Mouse (Mus musculus): ENCODE measurements at regions not wholly inside any gene's neighbourhood (a gene's known extent, or its start where the extent isn't known, plus 50 kb on each side); places are given as distances from the start of the nearest gene placed in this dataset.

DNA sequence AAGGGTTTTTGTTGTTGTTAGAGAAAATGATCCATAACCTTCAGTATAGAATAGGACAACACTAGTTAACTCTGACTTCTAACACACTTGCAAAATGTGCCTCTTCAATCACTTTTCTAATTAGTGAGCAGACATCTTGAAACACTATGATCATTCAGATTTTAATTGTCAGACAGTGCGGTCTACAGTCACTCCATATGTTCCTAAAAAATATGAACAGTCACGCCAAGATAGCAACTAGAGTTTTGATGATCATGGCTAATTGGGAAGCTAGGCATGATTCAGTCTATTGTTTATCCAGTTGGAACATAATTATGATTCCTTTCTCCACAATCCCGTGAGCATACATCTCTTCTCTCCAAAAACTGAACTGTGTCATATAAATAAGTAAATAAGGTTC is 372.1 kb downstream of the Fam198b start:
- no peak for DNase-seq (ENCODE audit: low read depth)

DNA sequence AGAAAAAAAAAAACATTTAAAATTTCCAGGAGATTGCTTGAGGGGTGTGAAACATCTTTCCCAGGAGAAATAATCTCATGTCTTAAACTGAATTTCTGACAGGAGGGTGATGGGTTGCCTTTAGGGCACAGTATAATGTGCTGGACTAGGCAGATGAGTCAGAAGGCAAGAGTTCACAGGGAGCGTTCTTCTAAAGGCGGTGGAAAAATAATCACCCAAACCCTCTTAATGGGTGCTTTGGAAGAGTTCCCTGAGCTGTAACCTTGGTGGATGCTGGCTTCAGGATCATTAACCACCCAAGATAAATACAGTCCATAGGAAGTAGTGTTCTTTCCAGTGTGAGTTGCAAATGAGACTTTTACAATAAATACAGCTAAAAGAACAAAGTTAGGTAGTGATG is 378.8 kb downstream of the Fam198b start:
- DNase-seq (ENCODE audit: low read depth), result no peak

DNA sequence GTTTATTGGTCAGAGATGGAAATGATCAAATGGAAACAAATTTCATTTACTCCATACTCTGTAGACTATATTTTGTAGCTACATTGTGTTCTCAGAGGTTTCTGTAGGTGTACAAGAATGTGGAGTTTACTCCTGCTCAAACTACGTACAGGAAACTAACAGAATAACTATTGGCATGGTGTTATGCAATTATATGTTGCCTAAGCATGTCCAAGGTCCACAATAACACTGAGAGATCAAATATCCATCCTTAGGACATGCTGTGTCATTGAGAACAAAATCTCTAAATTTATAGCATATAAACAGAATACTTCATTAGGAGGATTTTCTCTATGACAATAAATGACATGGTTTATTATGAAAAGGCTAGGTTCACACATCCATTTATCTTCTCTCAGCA is 400.3 kb downstream of the Fam198b start:
- no peak for DNase-seq (ENCODE audit: low read depth)

DNA sequence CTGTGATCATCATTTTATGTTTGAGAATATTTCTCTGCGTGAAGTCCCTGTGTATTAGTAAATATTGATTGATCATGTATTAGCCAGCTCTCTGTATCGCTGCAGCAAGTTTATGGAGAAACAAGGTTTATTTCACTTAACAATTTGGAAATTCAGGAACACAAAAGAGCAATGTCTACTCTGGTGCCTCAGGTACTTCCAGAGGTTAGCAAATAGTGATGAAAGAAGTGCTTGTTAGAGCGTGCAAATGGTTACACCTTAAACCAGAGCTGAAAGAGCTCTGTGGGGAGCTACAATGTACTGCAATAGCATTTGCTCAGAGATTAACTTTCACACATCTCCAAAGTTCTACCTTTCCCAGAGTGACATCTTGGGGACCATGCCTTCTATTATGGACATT is 400.9 kb downstream of the Fam198b start:
- DNase-seq (ENCODE audit: low read depth), result no peak

DNA sequence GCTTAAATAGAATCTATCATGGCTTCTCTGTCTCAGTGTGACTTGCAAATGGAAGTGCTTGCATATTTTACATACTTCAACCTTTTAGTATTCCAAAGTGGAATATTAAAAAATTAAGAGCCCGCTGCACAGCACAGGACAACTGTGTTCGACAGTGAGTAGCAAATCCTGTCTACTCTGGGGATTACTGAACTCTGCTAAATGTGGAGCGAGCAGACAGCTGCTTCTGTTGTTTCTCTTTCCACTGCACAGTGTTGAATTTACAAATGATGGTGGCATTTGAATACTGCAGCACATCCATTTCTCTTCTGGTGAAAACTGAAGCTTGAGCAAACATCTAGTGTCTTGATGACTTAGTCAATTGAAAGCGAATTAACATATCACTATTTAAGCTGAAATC is 409.2 kb downstream of the Fam198b start:
- no peak for DNase-seq (ENCODE audit: low read depth)

DNA sequence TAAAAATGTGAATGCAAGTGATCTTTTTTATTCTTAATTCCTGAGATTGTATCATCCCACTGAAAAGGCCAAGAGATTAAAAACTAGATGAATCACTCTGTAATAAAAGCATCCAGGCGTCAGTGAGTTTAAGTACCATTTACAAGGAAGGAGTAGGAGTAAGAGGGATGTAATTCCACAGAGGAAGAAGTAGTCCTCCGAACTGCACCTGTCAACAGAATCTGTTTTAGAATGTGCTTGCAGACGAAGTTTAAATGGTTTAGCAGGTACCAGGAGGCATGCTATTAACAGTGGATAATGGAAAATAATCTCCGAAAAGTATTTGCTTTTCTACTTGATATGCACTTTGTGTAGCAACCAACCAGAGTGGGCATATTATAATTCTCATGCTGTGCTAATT is 423.3 kb downstream of the Fam198b start:
- DNase-seq (ENCODE audit: low read depth), result no peak

- DNase-seq (ENCODE audit: low read depth), result no peak
These were observed 425.6 kb downstream of the Fam198b start for GRCm38 (mm10) chr3:80309931-80310330.

DNA sequence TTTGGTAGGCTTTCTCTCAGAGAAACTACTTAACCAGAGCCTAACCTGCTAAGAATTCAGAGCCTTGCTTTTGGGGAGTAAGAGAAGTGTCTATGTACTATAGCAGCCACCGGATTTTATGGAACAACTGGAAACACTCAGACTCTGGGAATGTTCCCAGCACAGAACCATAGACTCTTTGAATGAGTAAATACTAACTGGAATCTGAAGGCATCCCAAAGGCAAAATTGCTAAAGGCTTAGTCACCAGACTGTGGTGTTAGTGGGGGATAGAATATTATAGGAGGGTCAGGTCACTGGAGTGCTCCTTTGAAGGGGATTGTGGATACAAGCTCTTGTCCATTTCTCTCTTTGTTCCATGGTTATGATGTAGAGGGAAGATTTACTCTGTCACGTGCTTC is 427.4 kb downstream of the Fam198b start:
- peak; percentile 52 for DNase-seq (ENCODE audit: low read depth)

DNA sequence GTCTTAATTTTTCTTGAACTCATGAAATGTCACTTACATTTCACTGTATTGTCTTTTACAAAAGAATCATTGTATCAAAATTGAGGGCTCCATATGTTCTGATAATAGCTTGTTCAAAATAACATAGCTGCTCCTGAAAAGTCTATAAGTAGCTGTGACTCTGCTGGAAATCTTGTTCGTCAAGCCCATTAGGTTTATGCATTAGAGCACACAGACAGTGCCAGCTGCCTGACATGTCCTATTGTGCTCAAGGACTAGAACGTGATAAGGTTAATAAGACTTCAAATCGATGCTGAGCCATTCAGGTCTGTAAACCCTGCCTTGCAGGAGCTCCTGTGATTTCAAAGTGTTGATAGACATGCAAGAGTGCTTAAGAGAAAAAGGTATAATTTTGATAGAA is 438.0 kb downstream of the Fam198b start:
- DNase-seq (ENCODE audit: low read depth), result no peak

DNA sequence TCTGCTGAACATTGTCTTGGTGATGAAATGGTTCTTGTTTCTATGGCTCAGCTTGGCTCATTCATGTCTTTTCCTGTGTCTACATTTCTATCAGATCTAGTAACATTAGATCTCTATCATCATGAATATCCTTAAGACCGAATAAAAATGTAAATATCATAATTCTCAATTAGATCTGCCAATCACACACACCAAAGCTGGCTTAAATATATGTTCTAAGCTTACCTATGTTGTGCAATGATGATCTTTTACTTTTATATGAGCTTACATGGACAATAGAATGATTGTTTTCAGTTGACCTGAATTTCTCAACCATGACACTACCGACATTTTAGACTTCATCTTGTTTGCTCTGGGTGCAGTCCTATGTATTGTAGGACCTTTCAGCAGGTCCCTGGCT is 440.4 kb downstream of the Fam198b start:
- DNase-seq (ENCODE audit: low read depth), result no peak

- DNase-seq (ENCODE audit: low read depth), result no peak
These were observed 447.4 kb downstream of the Fam198b start for GRCm38 (mm10) chr3:80331776-80332175.

DNA sequence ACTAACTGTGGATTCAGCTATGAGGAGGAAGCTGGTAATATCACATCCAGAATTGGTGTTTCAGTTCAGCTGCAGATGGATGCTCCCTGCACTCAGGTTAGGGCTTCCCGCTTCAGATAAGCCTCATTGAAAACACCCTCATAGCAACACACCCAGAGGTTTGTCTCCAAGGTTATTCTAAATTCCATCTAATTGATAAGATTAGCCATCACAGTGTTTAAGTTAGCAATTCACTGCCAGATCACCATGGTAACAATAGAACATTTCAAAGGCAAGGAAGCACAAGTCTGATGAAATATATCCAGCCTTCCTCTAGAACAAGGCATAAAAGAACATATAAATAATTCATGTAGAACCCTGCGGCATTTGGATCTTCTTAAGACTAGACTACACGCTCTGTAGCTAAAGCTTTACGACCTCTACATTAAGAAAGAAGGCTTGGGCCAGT is 450.1 kb downstream of the Fam198b start:
- DNase-seq (ENCODE audit: low read depth), result no peak

- DNase-seq (ENCODE audit: low read depth), result no peak
These were observed 451.9 kb downstream of the Fam198b start for GRCm38 (mm10) chr3:80336123-80336674.

GRCm38 (mm10) chr3:80367972-80368371 is 434.7 kb downstream of the Gria2 start:
- DNase-seq (ENCODE audit: low read depth), result no peak

- no peak for DNase-seq (ENCODE audit: low read depth)
These were observed 433.3 kb downstream of the Gria2 start for GRCm38 (mm10) chr3:80369214-80369941.

GRCm38 (mm10) chr3:80372436-80372835 is 430.2 kb downstream of the Gria2 start:
- DNase-seq (ENCODE audit: low read depth), result no peak

GRCm38 (mm10) chr3:80385986-80386385 is 416.6 kb downstream of the Gria2 start:
- peak; percentile 32 for DNase-seq (ENCODE audit: low read depth)

- DNase-seq (ENCODE audit: low read depth), result no peak
These were observed 406.4 kb downstream of the Gria2 start for GRCm38 (mm10) chr3:80396240-80396639.

DNA sequence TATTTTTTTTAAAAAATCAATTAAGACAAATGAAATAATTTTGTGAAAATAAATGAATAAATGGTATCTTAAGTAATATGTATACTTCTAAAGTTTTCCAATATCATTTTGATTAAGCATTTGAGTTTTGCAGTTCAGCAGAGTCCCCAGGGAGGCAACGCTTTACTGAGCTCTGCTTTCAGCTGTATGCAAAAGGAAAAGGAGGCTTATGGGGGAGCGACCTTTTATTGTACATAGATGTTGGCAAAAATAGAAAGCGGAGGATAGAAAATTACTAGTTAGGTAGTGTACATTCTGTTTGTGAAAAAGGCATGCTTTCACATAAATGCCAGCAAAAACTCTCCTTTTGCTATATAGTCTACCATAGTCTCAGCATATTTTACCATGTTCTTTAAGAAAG is 382.2 kb downstream of the Gria2 start:
- no peak for DNase-seq (ENCODE audit: low read depth)

GRCm38 (mm10) chr3:80421461-80421860 is 381.2 kb downstream of the Gria2 start:
- DNase-seq (ENCODE audit: low read depth), result no peak

DNA sequence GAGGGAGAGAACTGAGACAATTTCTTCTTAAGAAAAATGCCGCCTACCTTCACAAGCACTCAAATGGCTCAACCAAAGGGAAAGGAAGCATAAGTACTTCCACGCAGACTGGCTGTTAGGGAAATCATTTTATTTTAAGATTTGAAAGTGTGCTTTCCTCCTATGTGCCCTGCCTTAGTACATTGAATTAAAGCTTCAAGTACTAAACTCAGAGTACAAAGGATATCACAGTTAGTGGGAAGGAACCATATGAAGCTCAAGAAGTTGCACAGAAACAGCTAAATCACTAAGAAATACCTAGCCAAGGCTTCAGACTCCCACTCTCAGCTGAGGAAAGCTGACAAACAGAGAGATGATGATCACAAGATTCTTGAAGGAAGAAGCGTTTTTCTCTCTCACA is 380.5 kb downstream of the Gria2 start:
- no peak for DNase-seq (ENCODE audit: low read depth)

- no peak for DNase-seq (ENCODE audit: low read depth)
These were observed 380.0 kb downstream of the Gria2 start for GRCm38 (mm10) chr3:80422646-80423045.

All from fibroblast of lung, adult 2 months (primary cell).